Mouse (Mus musculus): ENCODE measurements around the gene Gm4553. TPM values are rescaled to one million over a fixed set of nuclear protein-coding genes. Genes with fewer than 3 reads are reported as not detected.

Gene Gm4553
- total RNA-seq, 1 experiment: not detected

DNA sequence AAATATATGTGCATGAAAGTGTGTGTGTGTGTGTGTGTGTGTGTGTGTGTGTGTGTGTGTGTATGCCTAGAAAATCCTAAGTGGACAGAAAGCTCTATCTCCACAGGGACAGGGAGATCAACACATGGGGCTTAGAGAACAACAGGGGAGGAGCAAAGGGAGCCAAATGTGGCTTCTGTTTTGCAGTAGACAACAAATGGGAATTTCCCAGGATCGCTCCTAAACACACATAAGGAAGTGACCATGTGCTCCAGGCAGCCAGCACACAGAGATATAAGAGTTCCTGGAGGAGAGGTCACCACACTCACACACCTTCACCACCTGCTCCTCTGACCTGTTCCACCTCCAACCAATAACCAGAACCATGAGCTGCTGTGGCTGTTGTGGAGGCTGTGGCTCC is 35.5 kb upstream of the Gm4553 start, which contains the start of gene Krtap5-3:
TSS of gene Krtap5-3 (plus strand) at position 301 of the 400 bp plus-strand sequence.
- H3K9me3 ChIP-seq (ENCODE audit: control insufficient read depth, insufficient read depth, low read depth, low read length): no peaks in the 10 kb centered on the region
- H3K36me3 ChIP-seq (ENCODE audit: control insufficient read depth, insufficient read depth, low read length, poor library complexity, severe bottlenecking): no peaks in the 10 kb centered on the region
- H3K4me3 ChIP-seq (ENCODE audit: insufficient read depth in 1 of 2, low read depth in 1 of 2, low read length in 2 of 2, poor library complexity in 1 of 2, severe bottlenecking in 1 of 2): no peak within 1 kb of the TSS
- DNase-seq (ENCODE audit: low read depth, low spot score): no peak
- H3K27ac ChIP-seq (ENCODE audit: insufficient read depth, low read depth, low read length, poor library complexity, severe bottlenecking): no peak within 1 kb of the TSS
- no peaks in the 10 kb centered on the region for H3K4me1 ChIP-seq (ENCODE audit: control insufficient read depth in 2 of 2, insufficient read depth in 2 of 2, low read length in 2 of 2, poor library complexity in 1 of 2)
- in situ Hi-C loops (cut with MboI; ENCODE audit: low sequenced_read_pairs in 2 of 2, unreplicated experiment in 2 of 2): no loop called here
- TF ChIP-seq MAFK (IDR thresholded peaks at IDR 0.05; ENCODE audit: insufficient read depth, low read depth, low read length) (no peak), HCFC1 (IDR thresholded peaks at IDR 0.05; ENCODE audit: borderline replicate concordance, insufficient read depth, low read length) (no peak), CHD2 (IDR thresholded peaks at IDR 0.05; ENCODE audit: low read depth, low read length) (no peak), ZNF384 (IDR thresholded peaks at IDR 0.05; ENCODE audit: low read depth, low read length) (no peak), ZC3H11A (IDR thresholded peaks at IDR 0.05; ENCODE audit: borderline replicate concordance, low read depth, low read length) (no peak)
- H3K9ac ChIP-seq (ENCODE audit: insufficient read depth, low read depth, low read length, poor library complexity, severe bottlenecking): no peak within 1 kb of the TSS

DNA sequence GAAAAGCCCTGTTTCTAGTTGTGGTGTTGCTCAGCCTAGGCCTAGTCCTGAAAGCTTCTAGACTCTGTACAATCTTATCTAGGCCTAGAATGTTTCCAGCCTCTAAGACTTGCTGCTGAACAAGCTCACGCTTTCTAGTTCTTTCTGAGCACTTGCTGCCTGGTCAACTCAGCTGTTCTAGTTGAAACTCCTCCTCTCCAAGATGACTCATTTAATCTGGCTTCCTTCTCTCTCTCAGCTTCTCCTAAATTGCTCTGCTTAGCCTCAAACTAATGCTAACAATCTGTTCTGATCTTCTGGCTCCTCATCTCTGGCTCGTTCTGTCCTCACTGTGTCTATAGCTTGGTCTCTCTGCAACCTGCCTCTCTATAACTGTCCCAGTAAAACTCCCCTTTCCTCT is 33.2 kb upstream of the Gm4553 start:
- no peaks in the 10 kb centered on the region for H3K4me1 ChIP-seq (ENCODE audit: control insufficient read depth in 2 of 2, insufficient read depth in 2 of 2, low read length in 2 of 2, poor library complexity in 1 of 2)
- H3K27ac ChIP-seq (ENCODE audit: insufficient read depth, low read depth, low read length, poor library complexity, severe bottlenecking): no peak overlapping the region
- no peaks in the 10 kb centered on the region for H3K9me3 ChIP-seq (ENCODE audit: control insufficient read depth, insufficient read depth, low read depth, low read length)
- H3K36me3 ChIP-seq (ENCODE audit: control insufficient read depth, insufficient read depth, low read length, poor library complexity, severe bottlenecking): no peaks in the 10 kb centered on the region
- in situ Hi-C loops (cut with MboI; ENCODE audit: low sequenced_read_pairs in 2 of 2, unreplicated experiment in 2 of 2): no loop called here
- TF ChIP-seq ZC3H11A (IDR thresholded peaks at IDR 0.05; ENCODE audit: borderline replicate concordance, low read depth, low read length) (no peak), MAFK (IDR thresholded peaks at IDR 0.05; ENCODE audit: insufficient read depth, low read depth, low read length) (no peak), ZNF384 (IDR thresholded peaks at IDR 0.05; ENCODE audit: low read depth, low read length) (no peak), CHD2 (IDR thresholded peaks at IDR 0.05; ENCODE audit: low read depth, low read length) (no peak), HCFC1 (IDR thresholded peaks at IDR 0.05; ENCODE audit: borderline replicate concordance, insufficient read depth, low read length) (no peak)
- H3K9ac ChIP-seq (ENCODE audit: insufficient read depth, low read depth, low read length, poor library complexity, severe bottlenecking): no peak overlapping the region
- H3K4me3 ChIP-seq (ENCODE audit: insufficient read depth in 1 of 2, low read depth in 1 of 2, low read length in 2 of 2, poor library complexity in 1 of 2, severe bottlenecking in 1 of 2): no peak overlapping the region
- DNase-seq (ENCODE audit: low read depth, low spot score): no peak

DNA sequence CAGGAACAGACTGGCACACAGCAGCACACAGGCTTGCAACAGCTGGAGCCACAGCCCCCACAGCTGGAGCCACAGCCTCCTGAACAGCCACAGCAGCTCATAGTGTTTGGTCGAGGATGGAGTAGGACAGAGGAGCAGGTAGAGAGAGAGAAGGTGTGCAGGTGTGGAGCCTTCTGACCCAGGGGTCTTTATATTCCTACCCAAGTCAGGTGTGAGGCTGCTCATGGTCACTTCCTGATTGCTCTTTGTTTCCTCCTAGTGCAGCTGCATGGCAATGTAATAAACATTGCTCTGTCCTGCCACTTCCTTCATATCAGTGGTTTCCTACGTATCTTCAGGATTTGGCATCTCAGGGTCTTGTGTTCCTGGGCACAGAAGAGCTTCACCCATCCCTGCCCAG is 24.8 kb upstream of the Gm4553 start, which contains the start of gene Gm10153:
TSS of gene Gm10153 (minus strand) at position 101 of the 400 bp plus-strand sequence.
- Histone ChIP-seq H3K4me1 (ENCODE audit: control insufficient read depth in 2 of 2, insufficient read depth in 2 of 2, low read length in 2 of 2, poor library complexity in 1 of 2) (no peaks in the 10 kb centered on the region), H3K4me3 (ENCODE audit: insufficient read depth in 1 of 2, low read depth in 1 of 2, low read length in 2 of 2, poor library complexity in 1 of 2, severe bottlenecking in 1 of 2) (no peak within 1 kb of the TSS), H3K36me3 (ENCODE audit: control insufficient read depth, insufficient read depth, low read length, poor library complexity, severe bottlenecking) (no peaks in the 10 kb centered on the region), H3K27ac (ENCODE audit: insufficient read depth, low read depth, low read length, poor library complexity, severe bottlenecking) (no peak within 1 kb of the TSS), H3K9ac (ENCODE audit: insufficient read depth, low read depth, low read length, poor library complexity, severe bottlenecking) (no peak within 1 kb of the TSS), H3K9me3 (ENCODE audit: control insufficient read depth, insufficient read depth, low read depth, low read length) (no peaks in the 10 kb centered on the region)
- no peak for DNase-seq (ENCODE audit: low read depth, low spot score)
- no peak for TF ChIP-seq CHD2 (IDR thresholded peaks at IDR 0.05; ENCODE audit: low read depth, low read length)
- TF ChIP-seq ZC3H11A (IDR thresholded peaks at IDR 0.05; ENCODE audit: borderline replicate concordance, low read depth, low read length): no peak
- no peak for TF ChIP-seq MAFK (IDR thresholded peaks at IDR 0.05; ENCODE audit: insufficient read depth, low read depth, low read length)
- no peak for TF ChIP-seq HCFC1 (IDR thresholded peaks at IDR 0.05; ENCODE audit: borderline replicate concordance, insufficient read depth, low read length)
- TF ChIP-seq ZNF384 (IDR thresholded peaks at IDR 0.05; ENCODE audit: low read depth, low read length): no peak
- in situ Hi-C loops (cut with MboI; ENCODE audit: low sequenced_read_pairs in 2 of 2, unreplicated experiment in 2 of 2): no loop called here

DNA sequence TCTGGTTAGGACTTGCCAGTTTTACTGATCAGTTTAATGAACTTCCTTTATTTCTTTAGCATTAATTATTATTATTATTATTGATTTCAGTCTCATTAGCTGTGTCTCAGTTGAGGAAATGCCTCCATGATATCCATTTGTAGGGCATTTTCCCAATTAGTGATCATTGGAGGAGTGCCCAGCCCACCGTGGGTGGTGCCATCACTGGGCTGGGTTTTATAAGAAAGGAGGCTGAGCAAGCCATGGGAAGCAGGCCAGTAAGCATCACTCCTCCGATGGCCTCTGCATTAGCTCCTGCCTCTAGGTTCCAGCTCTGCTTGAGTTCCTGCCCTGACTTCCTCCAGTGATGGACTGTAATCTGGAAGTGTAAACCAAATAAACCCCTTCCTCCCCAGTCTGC is 22.6 kb upstream of the Gm4553 start:
- no peaks in the 10 kb centered on the region for H3K36me3 ChIP-seq (ENCODE audit: control insufficient read depth, insufficient read depth, low read length, poor library complexity, severe bottlenecking)
- H3K4me1 ChIP-seq (ENCODE audit: control insufficient read depth in 2 of 2, insufficient read depth in 2 of 2, low read length in 2 of 2, poor library complexity in 1 of 2): no peaks in the 10 kb centered on the region
- no peak overlapping the region for H3K27ac ChIP-seq (ENCODE audit: insufficient read depth, low read depth, low read length, poor library complexity, severe bottlenecking)
- in situ Hi-C loops (cut with MboI; ENCODE audit: low sequenced_read_pairs in 2 of 2, unreplicated experiment in 2 of 2): no loop called here
- H3K9ac ChIP-seq (ENCODE audit: insufficient read depth, low read depth, low read length, poor library complexity, severe bottlenecking): no peak overlapping the region
- H3K9me3 ChIP-seq (ENCODE audit: control insufficient read depth, insufficient read depth, low read depth, low read length): no peaks in the 10 kb centered on the region
- no peak for TF ChIP-seq CHD2 (IDR thresholded peaks at IDR 0.05; ENCODE audit: low read depth, low read length)
- TF ChIP-seq HCFC1 (IDR thresholded peaks at IDR 0.05; ENCODE audit: borderline replicate concordance, insufficient read depth, low read length): no peak
- TF ChIP-seq ZNF384 (IDR thresholded peaks at IDR 0.05; ENCODE audit: low read depth, low read length): no peak
- TF ChIP-seq ZC3H11A (IDR thresholded peaks at IDR 0.05; ENCODE audit: borderline replicate concordance, low read depth, low read length): no peak
- no peak for TF ChIP-seq MAFK (IDR thresholded peaks at IDR 0.05; ENCODE audit: insufficient read depth, low read depth, low read length)
- no peak for DNase-seq (ENCODE audit: low read depth, low spot score)
- no peak overlapping the region for H3K4me3 ChIP-seq (ENCODE audit: insufficient read depth in 1 of 2, low read depth in 1 of 2, low read length in 2 of 2, poor library complexity in 1 of 2, severe bottlenecking in 1 of 2)

DNA sequence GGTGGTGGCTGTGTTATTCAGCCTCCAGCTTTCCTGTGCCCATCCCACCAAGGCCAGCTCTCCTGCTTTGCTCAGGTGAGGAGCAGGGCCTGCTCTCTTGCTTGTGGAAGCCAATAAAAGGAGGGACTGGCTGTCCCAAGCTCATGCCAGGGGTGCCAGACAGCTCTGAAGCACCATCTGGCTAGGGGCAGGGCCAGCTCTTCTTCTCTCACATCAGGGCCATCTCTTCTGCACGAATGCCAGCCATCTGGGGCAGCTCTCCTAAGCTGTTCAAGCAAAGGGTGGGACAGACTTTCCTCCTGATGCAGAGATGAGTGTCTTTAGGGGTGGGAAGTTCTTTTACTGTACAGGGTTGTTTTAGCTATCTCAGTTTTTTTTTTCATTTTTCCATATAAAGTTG is 15.5 kb upstream of the Gm4553 start:
- Histone ChIP-seq H3K9me3 (ENCODE audit: control insufficient read depth, insufficient read depth, low read depth, low read length) (no peaks in the 10 kb centered on the region), H3K27ac (ENCODE audit: insufficient read depth, low read depth, low read length, poor library complexity, severe bottlenecking) (no peak overlapping the region), H3K4me1 (ENCODE audit: control insufficient read depth in 2 of 2, insufficient read depth in 2 of 2, low read length in 2 of 2, poor library complexity in 1 of 2) (no peaks in the 10 kb centered on the region), H3K4me3 (ENCODE audit: insufficient read depth in 1 of 2, low read depth in 1 of 2, low read length in 2 of 2, poor library complexity in 1 of 2, severe bottlenecking in 1 of 2) (no peak overlapping the region), H3K36me3 (ENCODE audit: control insufficient read depth, insufficient read depth, low read length, poor library complexity, severe bottlenecking) (no peaks in the 10 kb centered on the region), H3K9ac (ENCODE audit: insufficient read depth, low read depth, low read length, poor library complexity, severe bottlenecking) (no peak overlapping the region)
- TF ChIP-seq ZC3H11A (IDR thresholded peaks at IDR 0.05; ENCODE audit: borderline replicate concordance, low read depth, low read length): no peak
- no peak for TF ChIP-seq HCFC1 (IDR thresholded peaks at IDR 0.05; ENCODE audit: borderline replicate concordance, insufficient read depth, low read length)
- TF ChIP-seq CHD2 (IDR thresholded peaks at IDR 0.05; ENCODE audit: low read depth, low read length): no peak
- TF ChIP-seq ZNF384 (IDR thresholded peaks at IDR 0.05; ENCODE audit: low read depth, low read length): no peak
- TF ChIP-seq MAFK (IDR thresholded peaks at IDR 0.05; ENCODE audit: insufficient read depth, low read depth, low read length): no peak
- in situ Hi-C loops (cut with MboI; ENCODE audit: low sequenced_read_pairs in 2 of 2, unreplicated experiment in 2 of 2): no loop called here
- DNase-seq (ENCODE audit: low read depth, low spot score): no peak

Measured in ES-E14 (cell line).